Mouse (Mus musculus) CD4-positive naive resting alpha-beta T cell, adult 57 days (primary cell): Measurements from ENCODE around the gene Rab8b. TPM values are rescaled to one million over a fixed set of nuclear protein-coding genes. Genes with fewer than 3 reads are reported as not detected.

Source experiments
- total RNA-seq: library from RNA; stranded (reverse); gene quantifications from one replicate; pipeline ENCODE4 v1.2.4, GENCODE M21; 2023

The Rab8b gene
- total RNA-seq: 49.6 TPM

GRCm38 (mm10) chr9:66919382-66919971, at the start of gene Rab8b:
Gene Rab8b, minus strand, starts transcription at chr9:66919687.

GRCm38 (mm10) chr9:66945647-66946641, 26.5 kb upstream of the Rab8b start, which contains the start of gene Rps27l:
Gene Rps27l, plus strand, starts transcription at chr9:66946086.

GRCm38 (mm10) chr9:66834318-66835096, 85.0 kb downstream of the Rab8b start, which contains the start of gene Aph1c:
Gene Aph1c, minus strand, starts transcription at chr9:66834726.

GRCm38 (mm10) chr9:66796739-66797138, 122.7 kb downstream of the Rab8b start, which contains the start of gene Gm10647:
Gene Gm10647, plus strand, starts transcription at chr9:66797039.

GRCm38 (mm10) chr9:66795464-66796324, 123.8 kb downstream of the Rab8b start, which contains the start of gene Aph1b:
Gene Aph1b, minus strand, starts transcription at chr9:66795490.

Other genes with a start within 250 kb of the Rab8b start
- 5.9 TPM for gene Car12, start 206.0 kb downstream of the Rab8b start, total RNA-seq
- gene Aph1b, start 124.2 kb downstream of the Rab8b start, total RNA-seq: 0.98 TPM
- 0.27 TPM for gene Gm10647, start 122.6 kb downstream of the Rab8b start, total RNA-seq
- 1.1 TPM for gene Aph1c, start 85.0 kb downstream of the Rab8b start, total RNA-seq
- 32.8 TPM for gene Rps27l, start 26.4 kb upstream of the Rab8b start, total RNA-seq
- 14.1 TPM for gene Lactb, start 55.8 kb upstream of the Rab8b start, total RNA-seq
- gene Tpm1, start 129.7 kb upstream of the Rab8b start, total RNA-seq: 47.2 TPM